Mouse (Mus musculus): Measurements from ENCODE around the gene Gbp9.
"Not testable (repeated sequence)": the region's sequence is repeated elsewhere in the genome, so short reads cannot be mapped to it uniquely, and the experiment has no call there.

GRCm38 (mm10) chr5:105062403-105062802, 76.9 kb downstream of the Gbp9 start:
- TF ChIP-seq EP300 (optimal IDR thresholded peaks at IDR 0.05); CTCF (IDR thresholded peaks at IDR 0.05; ENCODE audit: low read depth): not testable (repeated sequence)
